Mouse (Mus musculus) intestine, postnatal 0 days (tissue): Measurements from ENCODE around the gene Lactbl1. TPM values are rescaled to one million over a fixed set of nuclear protein-coding genes. Genes with fewer than 3 reads are reported as not detected.

Source experiments
- ATAC-seq: fragments of 200-750 bp; cut with Nextera tagmentation; 2 replicates; pipeline ENCODE4 v1.8.0; 2017; ENCODE audit warnings: mild to moderate bottlenecking, moderate TSS enrichment, moderate library complexity
- H3K27ac ChIP-seq: fragments of 300-500 bp; sonication (generic); 2 replicates; pipeline ENCODE4 v1.5.1; 2014; ENCODE audit warnings: mild to moderate bottlenecking, low read depth, low read length, moderate library complexity
- H3K27me3 ChIP-seq: fragments of 300-500 bp; sonication (generic); replicated peaks from 2 replicates; pipeline ENCODE4 v1.6.1; 2014; ENCODE audit warnings: low read length, mixed read lengths; ENCODE audit not compliant: control insufficient read depth, insufficient read depth
- H3K36me3 ChIP-seq: fragments of 300-500 bp; sonication (generic); 2 replicates; pipeline ENCODE4 v1.6.1; 2014; ENCODE audit warnings: mild to moderate bottlenecking, moderate library complexity; ENCODE audit not compliant: control insufficient read depth, insufficient read depth
- H3K4me1 ChIP-seq: fragments of 300-500 bp; sonication (generic); replicated peaks from 2 replicates; pipeline ENCODE4 v1.6.1; 2014; ENCODE audit warnings: antibody characterized with exemption, low read length, mixed read lengths; ENCODE audit not compliant: control insufficient read depth, insufficient read depth
- H3K4me2 ChIP-seq: fragments of 300-500 bp; sonication (generic); replicated peaks from 2 replicates; pipeline ENCODE4 v1.6.1; 2014; ENCODE audit warnings: low read depth, mild to moderate bottlenecking, moderate library complexity
- H3K4me3 ChIP-seq: fragments of 300-500 bp; sonication (generic); 2 replicates; pipeline ENCODE4 v1.5.1; 2014; ENCODE audit warnings: low read depth, low read length
- H3K9ac ChIP-seq: fragments of 300-500 bp; sonication (generic); 2 replicates; pipeline ENCODE4 v1.6.1; 2014; ENCODE audit warnings: mild to moderate bottlenecking, low read depth, low read length
- H3K9me3 ChIP-seq: fragments of 300-500 bp; sonication (generic); 2 replicates; pipeline ENCODE4 v1.6.1; 2016; ENCODE audit warnings: mixed run types; ENCODE audit not compliant: control insufficient read depth
- CTCF ChIP-seq: sonication (generic); IDR thresholded peaks from 2 replicates; pipeline ENCODE4 v1.5.1; 2016; ENCODE audit warnings: low read depth, mild to moderate bottlenecking, control low read depth, antibody characterized with exemption, moderate library complexity
- WGBS: fragments of 180-500 bp; shearing (Covaris S2); extraction: QIAGEN DNeasy Blood & Tissue Kit; methylation state at CpG from one replicate; pipeline ENCODE4 v1.1.7; 2014; 5-methylcytosine and 5-hydroxymethylcytosine counted together
- polyA plus RNA-seq: library from polyadenylated mRNA; unstranded; fragments of >200 nt; fragmentation: Nextera tagmentation; extraction: Ambion mirVana; gene quantifications from 2 replicates; pipeline ENCODE4 v1.2.1, GENCODE M21; 2015

Gene Lactbl1
- not detected in 2 replicates for polyA plus RNA-seq

- Histone ChIP-seq H3K4me3 (no peak within 1 kb of the TSS), H3K9me3 (no peaks in the 10 kb centered on the region), H3K27ac (no peak within 1 kb of the TSS), H3K9ac (no peak within 1 kb of the TSS), H3K27me3 (no peaks in the 10 kb centered on the region), H3K4me2 (no peak within 1 kb of the TSS), H3K4me1 (no peaks in the 10 kb centered on the region), H3K36me3 (no peaks in the 10 kb centered on the region)
- no peak for ATAC-seq
- 58% methylated on average over 6 of the region's 6 CpGs for WGBS
- no peak for TF ChIP-seq CTCF
These were observed at the start of gene Lactbl1 for GRCm38 (mm10) chr4:136622388-136622787. TSS of gene Lactbl1 (plus strand) at chr4:136622621.

- no peaks in the 10 kb centered on the region for H3K27me3 ChIP-seq
- H3K4me1 ChIP-seq: no peaks in the 10 kb centered on the region
- 90% methylated on average over 3 of the region's 3 CpGs for WGBS
- no peak overlapping the region for H3K9ac ChIP-seq
- H3K4me2 ChIP-seq: no peak overlapping the region
- no peak overlapping the region for H3K27ac ChIP-seq
- H3K36me3 ChIP-seq: no peaks in the 10 kb centered on the region
- no peak overlapping the region for H3K4me3 ChIP-seq
- no peak for ATAC-seq
- no peak for TF ChIP-seq CTCF
- no peaks in the 10 kb centered on the region for H3K9me3 ChIP-seq
These were observed 40.5 kb upstream of the Lactbl1 start for GRCm38 (mm10) chr4:136581885-136582284.

- no peak overlapping the region for H3K27ac ChIP-seq
- H3K4me1 ChIP-seq: no peaks in the 10 kb centered on the region
- H3K9ac ChIP-seq: no peak overlapping the region
- H3K27me3 ChIP-seq: no peaks in the 10 kb centered on the region
- peaks cover 9% of the 10 kb centered on the region; the same call in 1 of the 2 replicates for H3K36me3 ChIP-seq
- H3K9me3 ChIP-seq: no peaks in the 10 kb centered on the region
- no peak for TF ChIP-seq CTCF
- 91% methylated on average over 4 of the region's 4 CpGs for WGBS
- no peak for ATAC-seq
- no peak overlapping the region for H3K4me3 ChIP-seq
- no peak overlapping the region for H3K4me2 ChIP-seq
These were observed 35.1 kb upstream of the Lactbl1 start for GRCm38 (mm10) chr4:136587221-136587827.

DNA sequence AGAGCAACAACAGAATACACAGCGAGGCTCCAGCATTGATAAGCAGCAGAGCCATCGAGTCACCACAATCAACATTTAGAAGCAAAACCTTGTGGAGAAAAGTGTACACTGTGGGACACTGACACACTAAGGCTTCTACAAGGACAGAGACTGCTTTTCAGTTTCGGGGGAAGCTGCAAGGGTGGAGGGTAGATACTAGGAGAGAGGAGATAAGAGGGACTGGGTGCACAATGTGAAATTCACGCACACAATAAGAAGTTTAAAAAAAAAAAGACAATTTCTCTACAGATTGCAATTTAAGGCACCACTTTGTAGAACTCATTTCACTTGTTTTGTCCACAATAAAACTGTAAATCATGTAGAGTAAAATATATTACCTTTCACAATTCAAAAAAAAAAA lies 34.4 kb upstream of the Lactbl1 start:
- no peak for TF ChIP-seq CTCF
- no peak for ATAC-seq
- 84% methylated on average over 4 of the region's 4 CpGs for WGBS

GRCm38 (mm10) chr4:136592111-136592510 lies 30.3 kb upstream of the Lactbl1 start:
- 34% methylated on average over 4 of the region's 4 CpGs for WGBS
- TF ChIP-seq CTCF: no peak
- Histone ChIP-seq H3K9me3 (no peaks in the 10 kb centered on the region), H3K9ac (no peak overlapping the region), H3K36me3 (peaks cover 9% of the 10 kb centered on the region; the same call in 1 of the 2 replicates), H3K4me3 (no peak overlapping the region), H3K27ac (no peak overlapping the region), H3K27me3 (no peaks in the 10 kb centered on the region), H3K4me2 (no peak overlapping the region), H3K4me1 (no peaks in the 10 kb centered on the region)
- ATAC-seq: no peak

More for the DNA sequence above, 34.4 kb upstream of the Lactbl1 start:
- Histone ChIP-seq H3K4me2 (no peak overlapping the region), H3K36me3 (peaks cover 9% of the 10 kb centered on the region; the same call in 1 of the 2 replicates), H3K27me3 (no peaks in the 10 kb centered on the region), H3K4me3 (no peak overlapping the region), H3K4me1 (no peaks in the 10 kb centered on the region), H3K9ac (no peak overlapping the region), H3K9me3 (no peaks in the 10 kb centered on the region), H3K27ac (no peak overlapping the region)

GRCm38 (mm10) chr4:136594006-136594405 lies 28.4 kb upstream of the Lactbl1 start:
- H3K4me3 ChIP-seq: no peak overlapping the region
- H3K4me1 ChIP-seq: no peaks in the 10 kb centered on the region
- no peak overlapping the region for H3K27ac ChIP-seq
- no peak for TF ChIP-seq CTCF
- whole genome bisulfite sequencing: 81% methylated on average over 2 of the region's 2 CpGs
- no peak for ATAC-seq
- H3K27me3 ChIP-seq: no peaks in the 10 kb centered on the region
- H3K9me3 ChIP-seq: no peaks in the 10 kb centered on the region
- H3K9ac ChIP-seq: no peak overlapping the region
- H3K36me3 ChIP-seq: peaks cover 9% of the 10 kb centered on the region; the same call in 1 of the 2 replicates
- H3K4me2 ChIP-seq: no peak overlapping the region
